Mouse (Mus musculus) frontal cortex, postnatal 10 days (tissue): ENCODE data around the gene Cops6.

ENCODE experiments used
- DNase-seq, 2 experiments: peaks; one replicate each; pipeline ENCODE4 v3.0.0; 2022; ENCODE audit warnings: low spot score in 2 of 2, mixed read lengths in 1 of 2

The Cops6 gene

DNA sequence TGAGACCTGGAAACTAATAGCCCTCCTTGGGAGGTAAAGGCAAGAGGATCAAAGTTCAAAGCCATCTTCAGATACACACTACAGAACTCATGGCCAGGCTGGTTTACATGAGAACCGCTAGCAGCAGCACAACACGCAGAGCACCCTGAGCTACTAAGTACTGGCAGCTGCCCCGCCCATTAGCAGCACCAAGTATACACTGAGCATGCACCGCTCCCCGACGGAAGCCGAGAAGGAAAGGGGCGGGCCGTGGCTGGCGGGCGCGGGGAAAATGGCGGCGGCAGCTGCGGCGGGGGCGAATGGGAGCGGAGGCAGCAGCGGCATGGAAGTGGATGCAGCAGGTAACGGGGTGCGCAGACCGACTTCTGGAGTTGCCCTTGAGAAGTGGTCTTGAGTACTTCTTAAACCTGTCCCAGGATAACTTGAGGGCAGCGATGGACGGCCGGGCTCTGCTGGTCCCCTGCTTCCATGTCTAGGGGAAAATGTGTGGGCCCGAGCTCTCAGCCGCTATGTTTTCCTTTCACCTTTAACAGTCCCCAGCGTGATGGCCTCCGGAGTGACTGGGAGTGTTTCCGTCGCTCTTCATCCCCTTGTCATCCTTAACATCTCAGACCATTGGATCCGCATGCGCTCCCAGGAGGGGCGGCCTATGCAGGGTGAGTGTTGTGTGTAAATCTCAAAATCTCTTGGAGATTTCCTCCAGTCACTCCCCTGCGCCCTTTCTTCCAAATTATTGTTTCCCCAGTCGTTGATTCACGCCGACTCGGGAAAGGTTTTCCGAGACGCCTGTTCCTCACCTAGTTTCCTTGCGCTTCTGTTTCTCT lies at the start of gene Cops6:
Cops6 (plus strand) TSS at position 230 of the 824 bp plus-strand sequence.
- peak; percentile 90 to 93 for DNase-seq

DNA sequence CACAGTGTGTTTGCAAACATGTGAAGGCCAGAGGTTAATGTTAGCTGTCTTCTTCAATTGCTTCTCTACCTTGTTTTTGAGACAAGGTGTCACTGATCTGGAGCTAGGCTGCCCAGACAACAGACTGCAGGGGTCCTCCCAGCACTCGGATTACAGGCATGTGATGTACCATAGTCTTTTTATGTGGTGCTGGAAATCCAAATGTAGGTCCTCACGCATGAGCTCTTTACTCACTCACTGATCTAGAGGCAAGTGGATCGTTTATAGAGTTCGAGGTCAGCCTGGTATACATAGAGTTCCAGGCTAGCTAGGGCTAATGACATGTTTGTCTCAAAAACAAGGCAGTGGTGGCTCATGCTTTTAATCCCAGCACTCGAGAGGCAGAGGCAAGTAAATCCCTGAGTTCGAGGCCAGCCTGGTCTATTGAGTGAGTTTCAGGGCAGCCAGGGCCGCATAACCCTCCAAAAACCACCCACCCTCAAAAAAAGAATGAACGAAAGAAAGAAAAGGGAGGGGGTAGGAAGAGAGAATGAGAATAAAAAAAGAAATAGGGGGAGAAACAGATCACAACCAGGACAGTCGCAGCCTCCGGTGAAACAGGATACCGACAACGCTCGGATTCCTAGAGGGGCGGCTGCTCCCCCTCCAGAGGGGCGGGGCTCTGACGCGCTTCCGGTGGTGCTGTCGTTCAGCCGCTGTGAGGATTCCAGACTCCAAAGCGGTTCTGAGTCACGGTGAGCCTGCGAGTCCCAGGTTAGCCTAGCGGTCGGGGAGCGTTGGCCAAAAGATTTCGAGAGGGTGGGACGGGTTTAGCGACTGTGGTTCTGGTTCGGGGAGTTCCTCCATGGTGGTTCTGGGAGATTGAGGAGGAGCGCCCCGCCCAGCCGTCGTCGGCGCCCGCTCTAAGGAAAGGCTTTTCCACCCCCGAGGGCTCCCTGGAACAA lies 44.3 kb upstream of the Cops6 start, which contains the start of gene Zscan21:
Zscan21 (plus strand) TSS at position 649 of the 944 bp plus-strand sequence.
- DNase-seq = peak; percentile 81 to 87

DNA sequence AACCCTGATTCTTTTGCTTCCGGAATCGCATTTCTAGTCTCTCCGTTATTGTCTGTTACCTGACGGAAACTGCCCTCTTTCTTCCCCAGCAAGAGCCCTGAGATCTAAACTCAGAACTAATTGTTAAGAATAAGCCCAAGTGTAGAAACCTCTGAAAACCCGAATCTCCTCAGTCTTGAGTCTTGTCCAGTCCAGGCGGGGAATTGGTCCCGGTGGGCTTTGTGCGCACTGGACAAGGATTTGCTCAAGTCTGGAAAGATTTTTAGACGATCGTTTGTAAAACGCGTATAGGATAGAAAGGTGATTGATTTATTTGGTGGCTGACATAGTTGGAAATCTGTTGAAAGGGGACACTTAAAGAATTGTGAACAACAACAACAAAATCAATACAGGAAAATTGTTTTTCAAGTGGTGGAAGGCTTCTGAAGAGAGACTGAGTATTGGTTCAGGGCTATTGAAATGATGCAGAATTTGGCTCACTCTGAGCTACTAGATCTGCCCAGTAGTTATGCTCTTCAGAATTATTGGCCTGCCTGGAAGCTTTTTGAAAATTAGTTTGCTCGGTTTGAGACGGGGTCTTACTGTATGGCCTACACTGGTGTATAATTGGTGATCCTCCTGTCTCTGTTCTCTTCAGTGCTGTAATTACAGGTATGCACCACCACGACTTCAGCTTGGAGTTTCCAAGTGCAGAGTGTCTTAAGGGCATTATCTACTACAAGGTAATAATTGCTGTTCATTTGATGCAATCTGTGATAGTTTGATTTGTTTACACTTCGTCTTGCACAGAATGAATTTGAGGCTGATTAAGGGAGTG lies 43.5 kb upstream of the Cops6 start:
- DNase-seq = no peak

DNA sequence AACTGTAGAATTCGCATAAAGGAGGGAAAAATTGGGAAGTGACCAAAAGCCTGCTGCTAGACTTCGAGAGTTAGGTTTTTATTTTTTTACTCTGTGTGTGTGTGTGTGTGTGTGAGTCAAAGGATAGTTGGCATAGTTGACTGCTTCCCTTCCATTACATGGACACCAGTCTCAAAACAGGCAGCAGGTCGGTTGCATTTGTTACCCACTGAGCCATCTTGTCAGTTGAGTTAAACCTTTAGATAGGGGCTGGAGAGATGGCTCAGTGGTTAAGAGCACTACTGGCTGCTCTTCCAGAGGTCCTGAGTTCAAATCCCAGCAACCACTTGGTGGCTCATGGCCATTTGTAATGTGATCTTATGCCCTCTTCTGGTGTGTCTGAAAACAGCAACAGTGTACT lies 42.8 kb upstream of the Cops6 start:
- DNase-seq = no peak

DNA sequence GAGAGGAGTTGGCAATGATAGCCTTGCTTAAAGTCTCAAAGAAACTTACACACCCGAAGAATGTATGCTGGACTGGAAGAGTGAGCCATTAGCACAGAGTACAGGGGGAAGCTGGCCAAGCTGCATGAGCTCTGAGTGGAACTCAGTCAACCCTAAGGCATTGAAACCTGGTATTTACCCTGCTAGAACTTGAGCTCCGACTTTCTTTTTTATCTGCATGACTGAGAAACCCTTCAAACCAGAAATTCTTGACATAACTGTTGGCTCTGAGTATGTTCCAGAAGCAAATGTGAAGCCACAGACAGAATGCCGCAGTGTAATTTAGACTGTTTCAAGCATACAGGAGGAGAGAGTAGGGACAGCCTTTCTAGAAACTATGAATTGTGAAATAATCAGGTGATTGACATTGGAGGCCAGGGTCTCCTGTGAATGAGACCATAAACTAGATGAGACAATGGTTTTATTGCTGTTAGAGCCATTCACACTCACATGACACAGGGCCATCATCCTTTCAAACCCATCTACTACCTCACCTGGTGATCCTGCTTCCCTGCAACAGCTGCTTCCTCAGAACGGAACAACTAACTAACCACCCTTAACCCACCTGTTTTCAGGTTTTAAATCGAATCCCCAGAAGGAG lies 28.3 kb upstream of the Cops6 start:
- no peak for DNase-seq

DNA sequence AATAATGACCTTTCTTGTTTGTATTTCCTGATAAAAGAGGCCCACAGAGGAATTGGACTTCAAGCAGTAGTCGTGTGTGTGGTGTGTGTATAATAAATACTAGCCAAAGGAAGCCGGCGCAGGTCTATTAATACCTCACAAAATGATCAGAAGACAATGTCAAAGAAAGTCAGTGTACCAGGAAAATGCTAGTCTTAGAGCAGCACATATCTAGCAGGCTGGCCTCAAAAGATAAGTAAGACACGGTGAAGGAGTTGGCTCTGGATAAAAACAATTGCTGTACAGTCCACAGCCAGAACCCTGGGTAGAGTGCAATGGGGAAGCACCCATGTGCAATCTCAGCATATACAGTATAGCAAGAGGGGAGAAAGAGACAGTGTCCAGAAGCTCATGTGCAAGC lies 23.6 kb upstream of the Cops6 start:
- no peak for DNase-seq

DNA sequence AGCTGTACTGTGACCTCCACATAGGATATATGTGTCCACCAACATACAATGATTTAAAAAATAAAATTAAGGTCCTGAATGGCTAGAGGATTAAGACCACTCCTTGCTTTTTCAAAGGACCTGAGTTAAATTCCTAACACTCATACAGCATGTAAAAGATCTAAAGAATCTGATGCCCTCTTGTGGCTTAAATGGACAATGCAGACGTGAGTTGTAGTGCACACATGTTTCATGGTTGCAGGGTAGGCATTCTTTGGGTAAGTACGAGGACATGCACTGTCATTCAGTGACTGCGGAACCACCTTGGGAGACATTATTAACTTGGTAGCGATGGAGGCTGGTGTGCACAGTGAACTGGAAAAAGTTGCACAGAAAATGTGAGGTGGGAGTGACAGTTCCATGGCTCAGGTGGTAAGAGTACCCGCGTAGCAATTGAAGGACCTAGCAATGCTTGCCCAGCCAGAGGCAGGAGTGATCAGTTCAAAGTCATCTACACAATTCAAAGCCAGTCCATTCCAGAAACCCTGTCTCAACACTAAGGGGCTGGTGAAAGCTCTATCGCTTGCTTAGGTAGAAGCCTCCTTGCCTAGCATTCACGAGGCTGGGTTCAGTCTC lies 22.8 kb upstream of the Cops6 start:
- no peak for DNase-seq

DNA sequence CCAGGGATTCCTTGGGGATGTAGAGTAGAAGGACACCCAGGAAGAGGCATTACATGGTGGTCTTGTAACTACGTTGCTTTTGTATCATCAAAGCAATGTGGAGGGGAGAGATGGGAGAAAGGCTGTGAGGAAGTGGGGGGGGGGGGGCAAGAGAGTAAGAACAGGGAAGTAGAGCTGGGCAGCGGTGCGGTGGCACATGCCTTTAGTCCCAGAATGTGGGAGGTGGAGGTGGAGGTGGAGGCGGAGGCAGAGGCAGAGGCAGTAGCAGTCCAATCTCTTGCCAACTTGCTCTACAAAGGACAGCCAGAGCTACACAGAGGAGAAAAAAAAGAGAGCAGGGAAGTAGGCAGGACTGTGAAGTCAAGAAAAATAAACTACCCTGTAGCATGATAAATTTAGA lies 22.3 kb upstream of the Cops6 start:
- no peak for DNase-seq

DNA sequence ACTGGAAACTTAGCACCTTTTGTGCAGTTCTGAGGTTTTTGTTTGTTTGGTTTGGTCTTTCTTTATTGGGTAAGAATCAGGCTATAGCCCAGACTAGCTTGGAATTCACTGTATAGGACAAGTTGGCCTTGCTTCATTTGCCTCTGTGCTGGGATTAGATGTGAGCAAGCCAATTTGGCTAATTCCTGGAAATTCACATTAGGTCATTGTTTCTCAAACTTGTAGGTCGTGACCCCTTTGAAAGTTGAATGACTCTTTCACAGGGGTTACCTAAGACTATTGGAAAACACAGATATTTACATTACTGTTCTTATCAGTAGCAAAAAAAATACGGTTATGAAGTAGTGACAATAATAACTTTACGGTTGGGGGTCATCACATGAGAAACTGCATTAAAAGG lies 6.5 kb upstream of the Cops6 start:
- DNase-seq = no peak

DNA sequence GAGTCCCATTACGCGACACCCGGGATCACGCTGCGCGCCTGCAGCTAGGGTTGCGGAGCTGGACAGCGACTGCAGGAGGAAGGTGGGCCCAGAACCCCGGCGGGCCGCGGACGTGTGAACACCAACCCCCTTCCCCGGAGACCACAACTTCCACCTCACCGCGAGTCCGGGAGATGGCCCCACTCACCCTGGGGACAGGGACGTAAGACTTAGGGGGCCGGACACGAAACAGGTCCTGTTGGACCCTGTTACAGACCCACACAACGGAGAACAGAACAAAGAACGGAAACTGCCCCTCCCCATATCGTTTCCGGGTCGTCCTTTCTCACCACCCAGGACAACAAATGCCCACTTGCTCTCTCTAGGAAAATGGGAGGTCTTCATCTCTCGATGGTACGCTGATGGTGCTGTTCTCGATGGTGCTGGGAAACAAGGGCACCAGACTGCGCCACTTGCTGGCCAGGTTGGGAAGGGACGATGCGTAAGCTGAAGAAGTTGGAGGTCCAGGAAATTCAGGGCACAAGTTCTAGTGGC lies 5.4 kb upstream of the Cops6 start, which contains the start of gene Zfp113:
Zfp113 (minus strand) TSS at position 302 of the 534 bp plus-strand sequence.
- DNase-seq = peak; percentile 84 to 85

DNA sequence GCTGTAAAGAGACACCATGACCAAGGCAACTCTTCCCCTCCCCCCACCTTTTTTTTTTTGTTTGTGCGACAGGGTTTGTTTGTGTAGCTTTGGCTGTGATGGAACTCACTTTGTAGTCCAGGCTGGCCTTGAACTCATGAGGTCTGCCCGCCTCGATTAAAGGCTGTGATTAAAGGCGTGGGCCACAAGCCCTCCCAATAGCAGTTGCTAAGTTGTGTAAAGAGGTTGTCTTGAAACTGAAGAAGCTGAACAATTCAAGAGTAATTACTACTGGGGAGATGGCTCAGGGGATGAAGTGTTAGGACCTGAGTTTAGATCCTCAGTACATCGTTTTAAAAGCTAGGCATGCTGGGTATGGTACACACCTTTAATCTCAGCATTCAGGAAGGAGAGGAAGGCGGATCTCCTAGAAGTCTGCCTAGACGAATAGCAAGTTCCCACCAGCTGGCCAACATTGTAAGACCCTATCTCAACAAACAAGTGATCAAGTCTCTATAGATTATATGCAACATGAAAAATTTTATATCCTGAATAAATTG lies 578 bp upstream of the Cops6 start:
- no peak for DNase-seq

DNA sequence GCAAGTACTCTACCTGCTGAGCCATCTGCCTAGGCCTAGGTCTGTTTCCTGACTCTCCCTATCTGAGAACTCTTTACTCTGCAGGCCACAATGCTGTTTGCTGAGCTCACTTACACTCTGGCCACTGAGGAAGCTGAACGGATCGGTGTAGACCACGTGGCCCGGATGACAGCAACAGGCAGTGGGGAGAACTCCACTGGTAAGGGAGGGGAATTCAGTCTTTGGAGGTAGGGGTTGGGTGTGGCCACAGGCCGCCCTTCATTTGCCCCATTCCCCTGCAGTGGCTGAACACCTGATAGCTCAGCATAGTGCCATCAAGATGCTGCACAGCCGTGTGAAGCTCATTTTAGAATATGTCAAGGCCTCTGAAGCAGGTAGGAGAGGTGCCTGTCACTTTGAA lies 2.2 kb downstream of the Cops6 start:
- no peak for DNase-seq

DNA sequence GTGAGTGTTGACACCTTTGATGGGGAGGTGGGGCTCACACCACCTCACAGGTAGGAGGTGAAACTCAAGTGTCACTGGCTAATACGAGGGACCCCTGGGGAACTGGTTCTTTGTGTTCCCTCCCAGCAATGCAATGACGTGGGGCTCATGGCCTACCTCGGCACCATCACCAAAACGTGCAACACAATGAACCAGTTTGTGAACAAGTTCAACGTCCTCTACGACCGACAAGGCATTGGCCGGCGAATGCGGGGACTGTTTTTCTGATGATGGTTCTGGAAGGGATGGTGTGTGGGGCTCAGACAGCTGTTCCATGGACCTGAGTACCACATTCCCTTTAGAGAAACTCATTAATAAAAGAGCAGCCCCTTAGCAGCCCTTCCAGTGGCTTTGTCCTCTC lies 2.7 kb downstream of the Cops6 start:
- DNase-seq = no peak

DNA sequence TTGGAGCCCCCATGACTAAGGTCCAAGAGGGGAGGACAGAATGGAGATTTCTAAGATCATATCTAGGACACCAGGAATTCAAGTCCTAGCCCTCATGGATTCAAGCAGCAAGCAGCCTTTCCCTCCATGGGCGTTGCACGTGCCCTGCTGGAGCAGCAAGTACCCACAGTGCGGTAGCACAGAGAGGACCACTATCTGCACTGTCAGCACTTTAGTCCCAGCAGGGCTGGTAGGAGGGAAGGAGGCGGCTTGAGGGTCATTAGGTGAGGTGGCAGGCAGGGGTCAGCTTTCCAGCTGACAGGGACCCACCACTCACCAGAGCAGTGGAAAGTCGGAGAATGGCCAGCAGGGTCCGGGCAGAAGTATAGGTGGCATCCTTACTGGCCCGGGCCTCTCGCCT lies 4.7 kb downstream of the Cops6 start:
- DNase-seq = no peak

DNA sequence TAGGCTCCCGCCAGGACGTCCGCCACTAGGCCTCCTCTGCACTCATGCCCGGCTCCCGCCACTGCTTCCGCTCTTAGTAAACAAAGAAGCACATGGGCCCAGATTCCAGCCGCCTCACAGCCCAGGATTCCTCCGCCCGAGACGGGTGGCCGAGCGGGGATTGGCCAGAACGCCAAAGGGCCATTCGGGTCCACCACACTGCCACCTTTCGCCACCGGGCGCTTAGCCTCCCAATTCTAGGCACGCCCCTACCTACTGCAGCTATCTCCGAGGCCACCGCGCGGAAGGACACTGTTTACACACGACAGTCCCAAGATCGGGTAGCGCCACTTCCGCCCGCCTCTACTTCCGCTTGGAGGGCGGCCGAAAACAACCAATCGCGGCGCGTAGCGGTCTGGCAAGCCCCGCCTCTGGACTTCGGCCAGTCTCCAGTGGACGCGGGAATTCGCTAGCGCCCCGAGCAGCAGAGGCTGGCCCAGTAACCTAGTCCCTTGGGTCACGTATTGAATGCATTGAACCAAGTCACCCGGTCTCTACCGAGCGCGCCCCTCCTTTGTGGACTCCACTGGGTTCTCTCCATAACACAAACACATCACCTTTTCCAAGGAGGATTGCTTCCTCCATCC lies 10.2 kb downstream of the Cops6 start:
- DNase-seq = peak; percentile 89 to 93

DNA sequence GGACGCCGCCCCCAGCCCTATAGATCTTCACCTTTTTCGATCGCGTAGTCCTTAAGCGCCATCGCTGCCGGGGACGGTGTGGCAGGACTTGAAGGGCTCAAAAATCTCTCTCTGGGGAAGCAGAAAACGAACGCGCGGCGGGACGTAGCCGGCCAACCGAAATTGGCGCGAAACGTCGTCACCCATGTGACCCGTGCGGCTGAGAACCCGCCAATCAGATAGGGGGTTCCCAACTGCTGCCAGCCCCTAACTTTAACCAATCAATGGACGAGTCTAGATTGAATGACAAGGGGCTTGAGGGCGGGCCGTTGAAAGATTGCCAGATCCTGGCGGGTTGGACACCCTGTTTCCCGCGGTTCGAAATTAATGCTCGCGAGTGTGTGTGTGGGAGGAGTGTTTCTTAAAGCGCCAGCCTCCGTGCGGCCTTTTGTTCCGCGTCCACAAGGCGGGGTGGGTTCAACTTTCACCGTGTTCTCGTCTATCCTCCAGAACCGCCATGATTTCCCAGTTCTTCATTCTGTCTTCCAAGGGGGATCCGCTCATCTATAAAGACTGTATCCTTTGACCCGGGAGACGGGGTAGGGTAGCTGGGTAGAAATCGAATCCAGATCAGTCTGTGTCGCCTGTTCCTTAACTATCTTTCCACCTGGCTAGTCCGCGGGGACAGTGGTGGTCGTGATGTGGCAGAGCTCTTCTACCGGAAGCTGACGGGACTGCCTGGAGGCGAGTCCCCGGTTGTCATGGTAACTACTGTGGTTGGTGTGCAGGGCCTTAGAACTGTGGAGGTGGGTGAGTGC lies 11.0 kb downstream of the Cops6 start, which contains the start of the genes Ap4m1 and Mcm7:
Ap4m1 (plus strand) TSS at position 308 of the 797 bp plus-strand sequence.
Mcm7 (minus strand) TSS at position 728 of the 797 bp plus-strand sequence.
- peak; percentile 97 for DNase-seq

DNA sequence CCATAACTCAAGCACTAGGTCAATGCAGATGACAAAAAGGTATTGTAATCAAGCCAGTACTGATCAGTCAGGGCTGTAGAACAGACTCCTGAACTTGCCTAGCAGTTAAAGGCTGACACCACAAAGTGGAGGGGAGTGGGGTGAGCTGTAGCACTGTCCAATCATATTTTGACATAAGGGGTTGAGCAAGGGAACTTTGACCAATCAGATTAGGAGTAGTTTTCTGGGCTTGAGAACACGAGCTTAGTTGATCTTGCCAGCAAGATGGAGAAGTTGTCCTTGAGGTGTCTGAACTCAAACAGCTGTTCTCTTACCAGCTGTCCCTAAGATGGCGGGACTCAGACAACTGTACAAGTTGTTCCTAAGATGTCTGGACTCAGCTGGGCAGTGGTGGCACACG lies 12.3 kb downstream of the Cops6 start:
- DNase-seq = no peak

DNA sequence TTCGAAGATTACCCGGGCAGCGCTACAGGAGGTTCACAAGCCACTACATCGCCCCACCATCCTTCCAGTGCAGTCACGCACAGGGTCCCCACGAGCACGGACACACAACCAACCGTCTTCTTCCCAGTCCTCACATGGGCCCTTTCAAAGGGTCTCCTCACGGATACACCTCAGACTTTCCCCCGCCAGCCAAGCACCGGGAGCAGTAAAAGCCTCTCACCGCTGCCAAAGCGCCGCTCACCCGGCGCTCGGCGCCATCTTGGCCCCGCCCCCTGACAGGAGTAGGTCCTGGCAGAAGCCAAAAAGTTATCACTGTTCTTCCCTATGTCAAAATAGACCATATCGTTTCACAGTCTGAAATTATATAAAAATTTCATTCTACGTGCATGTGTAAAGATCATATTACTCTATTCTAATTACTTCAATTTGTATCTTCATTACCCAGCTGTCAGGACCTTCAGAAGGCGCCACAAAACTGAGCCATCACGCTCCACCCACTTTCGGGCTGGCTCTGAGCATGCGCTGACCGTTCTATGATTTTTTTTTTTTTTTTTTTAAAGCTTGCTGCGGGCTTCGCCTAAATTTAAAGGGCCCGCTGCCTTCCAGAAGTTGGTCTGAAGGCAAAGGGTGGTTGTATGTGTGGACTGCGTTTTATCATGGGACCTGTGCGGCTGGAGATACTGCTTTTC lies 26.2 kb downstream of the Cops6 start, which contains the start of the genes Taf6 and Cnpy4:
Taf6 (minus strand) TSS at position 502 of the 689 bp plus-strand sequence.
Cnpy4 (plus strand) TSS at position 536 of the 689 bp plus-strand sequence.
- DNase-seq = peak; percentile 75 to 81
